Mouse (Mus musculus) kidney, adult 2 months (tissue): ENCODE measurements around the gene Sox6. TPM values are rescaled to one million over a fixed set of nuclear protein-coding genes. Genes with fewer than 3 reads are reported as not detected.
"Not testable (repeated sequence)": the region's sequence is repeated elsewhere in the genome, so short reads cannot be mapped to it uniquely, and the experiment has no call there.

Experiments used
- DNase-seq: peaks from one replicate; pipeline ENCODE4 v3.0.0; 2021
- H3K27ac ChIP-seq: fragments of 200-500 bp; 2 replicates; pipeline ENCODE4 v1.5.1; 2012; ENCODE audit warnings: low read depth, low read length, control low read depth, inconsistent platforms; ENCODE audit not compliant: insufficient read depth
- H3K27me3 ChIP-seq: fragments of 200-500 bp; replicated peaks from 2 replicates; pipeline ENCODE4 v1.6.1; 2012; ENCODE audit warnings: mild to moderate bottlenecking, moderate library complexity, low read length, inconsistent platforms; ENCODE audit not compliant: control insufficient read depth, insufficient read depth
- H3K36me3 ChIP-seq: fragments of 200-500 bp; 2 replicates; pipeline ENCODE4 v1.6.1; 2012; ENCODE audit warnings: mild to moderate bottlenecking, moderate library complexity, low read length, inconsistent platforms; ENCODE audit not compliant: control insufficient read depth, insufficient read depth
- H3K4me1 ChIP-seq: fragments of 200-500 bp; 2 replicates; pipeline ENCODE4 v1.6.1; 2011; ENCODE audit warnings: low read length; ENCODE audit not compliant: control insufficient read depth, insufficient read depth
- H3K4me3 ChIP-seq: fragments of 200-500 bp; 2 replicates; pipeline ENCODE4 v1.5.1; 2011; ENCODE audit warnings: mild to moderate bottlenecking, low read depth, low read length, control low read depth; ENCODE audit not compliant: insufficient read depth
- CTCF ChIP-seq: fragments of 200-500 bp; conservative IDR thresholded peaks from 2 replicates; pipeline ENCODE4 v1.5.1; 2011; ENCODE audit warnings: low read depth, mild to moderate bottlenecking, control low read depth, low read length, moderate library complexity, mixed read lengths; ENCODE audit not compliant: insufficient read depth, insufficient read length
- POLR2A ChIP-seq: fragments of 200-500 bp; IDR thresholded peaks from one replicate; pipeline ENCODE4 v1.6.1; 2011; ENCODE audit warnings: low read depth, low read length, control low read depth
- WGBS: fragments of 180-500 bp; shearing (Covaris S2); methylation state at CpG from one replicate; pipeline ENCODE4 v1.1.7; 2018; 5-methylcytosine and 5-hydroxymethylcytosine counted together
- polyA plus RNA-seq: library from polyadenylated mRNA; depleted of rRNA; stranded (reverse); fragments of >200 nt; gene quantifications from 2 replicates; pipeline ENCODE4 v1.2.3, GENCODE M21; 2012

Sox6 gene
- polyA plus RNA-seq, 1 experiment: 37.1 TPM

GRCm38 (mm10) chr7:115615697-115616237 lies 422.8 kb downstream of the Sox6 start:
- TF ChIP-seq POLR2A: no peak
- TF ChIP-seq CTCF: no peak
- peak overlapping the region; percentile 28; the same call in 1 of the 2 replicates for H3K27ac ChIP-seq
- peak; percentile 31 for DNase-seq
- no peaks in the 10 kb centered on the region; the same call in 1 of the 2 replicates for H3K4me1 ChIP-seq
- H3K36me3 ChIP-seq: no peaks in the 10 kb centered on the region; the same call in 1 of the 2 replicates
- 0 out of 2 replicates have a peak overlapping the region, but pooled peaks have one; percentile 22 for H3K4me3 ChIP-seq
- no peaks in the 10 kb centered on the region for H3K27me3 ChIP-seq
- WGBS: 55% methylated on average over 10 of the region's 10 CpGs

- 85% methylated on average over 1 of the region's 1 CpGs for WGBS
- Histone ChIP-seq H3K4me3 (no peak overlapping the region), H3K36me3 (no peaks in the 10 kb centered on the region; the same call in 1 of the 2 replicates), H3K27ac (no peak overlapping the region), H3K27me3 (no peaks in the 10 kb centered on the region), H3K4me1 (no peaks in the 10 kb centered on the region)
- DNase-seq: no peak
- TF ChIP-seq CTCF: no peak
- TF ChIP-seq POLR2A: no peak
These were observed 431.1 kb downstream of the Sox6 start for GRCm38 (mm10) chr7:115607485-115607884.

- not testable (repeated sequence) for H3K27ac ChIP-seq, H3K4me1 ChIP-seq, H3K27me3 ChIP-seq, H3K4me3 ChIP-seq, H3K36me3 ChIP-seq, DNase-seq
- 81% methylated on average over 3 of the region's 3 CpGs for WGBS
These were observed 432.5 kb downstream of the Sox6 start for GRCm38 (mm10) chr7:115606125-115606524.

DNA sequence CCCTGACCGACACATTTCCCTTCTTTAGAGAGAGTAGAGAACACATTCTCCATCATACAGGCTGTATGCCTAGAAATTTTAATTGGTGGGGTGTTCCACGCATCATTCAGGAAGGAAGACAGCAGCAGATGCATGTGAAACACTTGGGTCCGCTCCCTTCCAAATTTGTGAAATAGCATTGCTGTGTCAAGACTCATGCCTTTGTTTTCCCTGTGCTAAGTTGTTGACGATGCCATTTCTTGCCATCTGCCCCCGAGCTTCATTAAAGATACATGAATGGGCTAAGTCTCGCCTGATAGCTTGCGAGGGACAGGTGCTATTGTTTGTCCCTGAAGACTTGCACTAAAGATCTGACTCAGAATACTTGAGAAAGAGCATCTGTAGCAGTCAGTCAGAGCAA lies 433.7 kb downstream of the Sox6 start:
- 82% methylated on average over 7 of the region's 7 CpGs for WGBS
- Histone ChIP-seq H3K27ac (no peak overlapping the region), H3K36me3 (no peaks in the 10 kb centered on the region), H3K27me3 (no peaks in the 10 kb centered on the region), H3K4me1 (no peaks in the 10 kb centered on the region; the same call in 1 of the 2 replicates), H3K4me3 (no peak overlapping the region)
- no peak for DNase-seq
- TF ChIP-seq CTCF: no peak
- TF ChIP-seq POLR2A: no peak

- TF ChIP-seq CTCF: no peak
- no peak for TF ChIP-seq POLR2A
- H3K4me3 ChIP-seq: no peak overlapping the region
- peaks cover 2% of the 10 kb centered on the region; the same call in 1 of the 2 replicates for H3K4me1 ChIP-seq
- H3K27ac ChIP-seq: no peak overlapping the region
- no peaks in the 10 kb centered on the region for H3K27me3 ChIP-seq
- peak; percentile 63 for DNase-seq
- 49% methylated on average over 6 of the region's 6 CpGs for WGBS
- no peaks in the 10 kb centered on the region for H3K36me3 ChIP-seq
These were observed 441.2 kb downstream of the Sox6 start for GRCm38 (mm10) chr7:115597376-115597775.

- DNase-seq: no peak
- H3K36me3 ChIP-seq: no peaks in the 10 kb centered on the region; the same call in 1 of the 2 replicates
- no peak for TF ChIP-seq POLR2A
- no peak for TF ChIP-seq CTCF
- no peaks in the 10 kb centered on the region for H3K27me3 ChIP-seq
- 92% methylated on average over 7 of the region's 7 CpGs for WGBS
- H3K27ac ChIP-seq: no peak overlapping the region
- H3K4me1 ChIP-seq: no peaks in the 10 kb centered on the region
- H3K4me3 ChIP-seq: no peak overlapping the region
These were observed 458.1 kb downstream of the Sox6 start for GRCm38 (mm10) chr7:115580461-115580860.

GRCm38 (mm10) chr7:115579826-115580225 lies 458.8 kb downstream of the Sox6 start:
- Histone ChIP-seq H3K36me3 (no peaks in the 10 kb centered on the region; the same call in 1 of the 2 replicates), H3K4me1 (no peaks in the 10 kb centered on the region), H3K4me3 (no peak overlapping the region), H3K27me3 (no peaks in the 10 kb centered on the region), H3K27ac (no peak overlapping the region)
- 84% methylated on average over 3 of the region's 3 CpGs for WGBS
- no peak for TF ChIP-seq CTCF
- no peak for TF ChIP-seq POLR2A
- peak; percentile 21 for DNase-seq
